Mouse (Mus musculus) retina, postnatal 1 day (tissue): Measurements from ENCODE around the gene Prkcg.

Experiments
- DNase-seq: peaks from one replicate; pipeline ENCODE4 v3.0.0-alpha.2; 2012

Gene Prkcg

GRCm38 (mm10) chr7:3327961-3328360, 39.0 kb downstream of the Prkcg start:
- DNase-seq = peak; percentile 42

DNA sequence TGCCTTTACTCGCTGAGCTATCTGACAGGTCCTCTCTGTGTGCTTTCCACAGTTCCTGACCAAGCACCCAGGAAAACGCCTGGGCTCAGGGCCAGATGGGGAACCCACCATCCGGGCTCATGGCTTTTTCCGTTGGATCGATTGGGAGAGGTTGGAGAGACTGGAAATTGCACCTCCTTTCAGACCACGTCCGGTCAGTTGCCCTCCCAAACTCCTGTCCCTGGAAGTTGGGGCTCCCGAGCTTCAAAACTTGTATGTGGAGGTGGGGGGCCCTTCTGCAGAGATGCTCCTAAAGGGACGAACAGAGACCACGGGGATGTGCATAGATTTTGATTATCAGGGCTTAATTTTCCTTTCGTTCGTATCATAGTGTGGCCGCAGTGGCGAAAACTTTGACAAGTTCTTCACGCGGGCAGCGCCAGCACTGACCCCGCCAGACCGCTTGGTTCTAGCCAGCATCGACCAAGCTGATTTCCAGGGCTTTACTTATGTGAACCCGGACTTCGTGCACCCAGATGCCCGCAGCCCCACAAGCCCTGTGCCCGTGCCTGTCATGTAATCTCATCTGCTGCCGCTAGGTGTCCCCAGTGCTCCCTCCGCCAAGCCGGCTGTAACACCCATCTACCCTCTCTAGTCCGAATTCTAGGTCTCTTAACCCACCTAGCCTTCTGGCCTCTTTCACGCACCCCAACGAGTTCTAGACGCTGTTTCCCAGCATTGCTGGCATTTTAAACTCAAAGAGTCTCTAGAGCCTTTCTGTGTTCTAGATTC, 41.0 kb downstream of the Prkcg start:
- peak; percentile 82 for DNase-seq

- DNase-seq = no peak
Measured at GRCm38 (mm10) chr7:3331171-3331570, 42.2 kb downstream of the Prkcg start.

DNA sequence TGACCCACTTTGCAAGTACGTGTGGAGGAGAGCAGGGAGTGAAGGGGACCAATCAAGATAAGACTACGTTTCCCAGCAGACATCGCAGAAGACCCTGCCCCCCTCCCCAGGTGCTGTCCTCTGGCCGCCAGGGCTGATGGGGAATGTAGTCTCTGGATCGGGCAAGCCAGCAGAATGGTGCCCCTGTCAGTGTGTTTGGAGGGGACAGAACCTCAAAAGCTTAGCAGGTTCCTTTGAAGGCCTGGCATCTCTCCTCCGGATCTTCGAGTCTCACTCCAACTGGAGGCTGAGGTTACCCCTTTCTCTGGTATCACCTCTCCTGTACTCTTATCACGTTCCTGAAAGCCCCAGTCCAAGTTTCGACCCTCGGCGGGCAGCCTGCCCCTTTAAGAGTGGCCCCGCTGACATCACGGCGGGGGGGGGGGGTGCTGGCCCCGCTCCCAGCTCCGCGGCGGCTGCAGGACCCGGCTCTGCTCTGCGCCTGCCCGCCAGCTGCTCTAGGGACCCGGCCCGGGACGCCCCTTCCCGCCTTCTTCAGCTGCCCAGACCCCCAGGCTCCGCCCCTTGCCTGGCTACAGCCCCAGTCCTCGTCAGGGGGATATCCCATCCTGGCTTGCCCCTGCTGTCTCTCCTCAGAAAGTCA, 42.7 kb downstream of the Prkcg start:
- peak; percentile 94 for DNase-seq

DNA sequence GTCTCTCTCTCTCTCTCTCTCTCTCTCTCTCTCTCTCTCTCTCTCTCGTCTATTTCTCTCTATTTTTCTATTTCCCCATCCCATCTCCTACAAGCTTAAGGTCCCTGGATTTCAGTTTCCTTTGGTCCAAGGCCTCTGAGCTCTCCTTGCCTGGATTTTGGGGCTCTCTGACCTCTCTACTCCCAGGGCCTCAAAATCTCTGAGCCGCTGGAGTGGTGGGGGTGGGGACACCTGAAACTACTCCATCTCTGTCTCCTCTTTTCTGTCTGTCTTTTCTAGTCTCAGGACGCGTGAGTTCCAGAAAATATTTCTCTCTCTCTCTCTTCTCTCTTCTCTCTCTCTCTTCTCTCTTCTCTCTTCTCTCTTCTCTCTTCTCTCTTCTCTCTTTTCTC, 43.2 kb downstream of the Prkcg start:
- DNase-seq = no peak

DNA sequence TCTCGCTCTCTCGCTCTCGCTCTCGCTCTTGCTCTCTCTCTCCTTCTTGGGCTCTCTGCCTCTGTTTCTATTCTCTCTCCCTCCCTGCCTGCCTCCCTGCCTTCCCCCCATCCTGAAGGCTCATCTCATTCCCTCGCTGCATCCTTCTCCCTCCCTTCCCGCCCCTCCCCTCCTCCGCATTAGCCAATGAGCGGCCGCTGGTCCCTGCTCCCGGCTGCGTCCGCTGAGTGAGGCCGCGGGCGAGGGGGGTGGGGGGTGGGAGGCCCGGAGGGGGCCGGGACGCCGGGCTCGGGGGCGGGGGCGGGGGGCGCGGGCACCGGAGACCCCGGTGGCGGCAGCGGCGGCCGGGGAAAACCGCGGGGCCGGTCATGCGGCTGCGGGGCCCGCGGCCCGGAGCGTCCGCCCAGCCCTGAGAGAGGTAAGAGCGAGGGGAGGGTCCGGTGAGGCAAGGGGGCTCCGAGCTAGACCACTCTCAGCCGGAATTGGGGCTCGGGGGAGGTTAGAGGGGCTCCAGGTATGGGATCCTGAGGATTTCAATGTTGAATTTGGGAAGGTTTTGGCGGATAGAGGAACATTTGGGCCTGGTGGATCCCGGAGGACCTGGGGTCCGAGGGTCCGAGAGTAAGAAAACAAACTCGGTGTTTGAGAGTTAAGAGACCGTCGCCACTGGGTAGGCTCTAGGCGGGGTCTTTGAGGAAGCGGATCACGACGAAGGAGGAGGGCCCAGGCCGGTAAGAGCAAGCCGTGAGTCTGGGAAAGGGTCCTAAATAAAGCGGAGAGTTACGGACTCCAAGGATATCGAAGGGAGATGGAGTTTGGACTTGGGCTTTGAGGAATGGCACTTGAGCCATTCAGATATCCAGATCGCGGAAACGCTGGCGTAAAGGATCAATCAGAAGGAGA, 43.9 kb downstream of the Prkcg start, which contains the start of gene Cacng7:
Gene Cacng7 (plus strand): TSS at position 337 of the 903 bp plus-strand sequence.
- peak; percentile 89 for DNase-seq

- peak; percentile 58 for DNase-seq
Measured at GRCm38 (mm10) chr7:3333542-3333941, 44.6 kb downstream of the Prkcg start.

DNA sequence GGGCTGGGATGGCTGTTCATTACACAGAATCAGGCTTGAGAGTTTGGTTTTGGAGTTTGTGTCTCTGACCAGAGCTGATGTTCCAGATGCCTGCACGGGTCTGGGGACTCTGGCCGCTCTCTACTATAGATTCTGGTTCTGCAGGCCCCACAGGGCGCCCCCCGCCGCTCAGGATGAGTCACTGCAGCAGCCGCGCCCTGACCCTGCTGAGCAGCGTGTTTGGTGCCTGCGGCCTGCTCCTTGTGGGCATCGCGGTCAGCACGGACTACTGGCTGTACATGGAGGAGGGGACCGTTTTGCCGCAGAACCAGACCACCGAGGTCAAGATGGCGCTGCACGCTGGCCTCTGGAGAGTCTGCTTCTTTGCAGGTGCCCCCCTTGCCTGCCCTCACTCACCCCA, 47.4 kb downstream of the Prkcg start:
- peak; percentile 8 for DNase-seq

- no peak for DNase-seq
Measured at GRCm38 (mm10) chr7:3338286-3338935, 49.4 kb downstream of the Prkcg start.

DNA sequence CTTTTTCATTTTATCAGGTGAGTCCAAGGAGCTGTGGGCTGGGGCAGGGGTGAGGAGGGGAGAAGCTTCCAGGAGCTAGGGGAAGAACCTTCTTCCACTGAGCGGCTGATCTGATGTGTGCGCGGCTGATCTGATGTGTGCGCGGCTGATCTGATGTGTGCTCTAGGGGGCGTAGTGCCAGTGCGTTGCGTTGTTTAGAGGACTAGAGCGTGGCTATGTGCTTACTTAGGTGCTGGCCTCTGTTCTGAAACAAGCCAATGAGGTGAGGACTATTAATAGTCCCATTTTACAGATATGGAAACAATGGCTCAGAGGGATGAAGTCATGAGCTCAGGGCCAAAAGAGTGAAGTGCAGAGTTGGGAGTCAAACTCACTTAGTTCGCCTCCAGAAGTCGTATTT, 50.0 kb downstream of the Prkcg start:
- DNase-seq = no peak

DNA sequence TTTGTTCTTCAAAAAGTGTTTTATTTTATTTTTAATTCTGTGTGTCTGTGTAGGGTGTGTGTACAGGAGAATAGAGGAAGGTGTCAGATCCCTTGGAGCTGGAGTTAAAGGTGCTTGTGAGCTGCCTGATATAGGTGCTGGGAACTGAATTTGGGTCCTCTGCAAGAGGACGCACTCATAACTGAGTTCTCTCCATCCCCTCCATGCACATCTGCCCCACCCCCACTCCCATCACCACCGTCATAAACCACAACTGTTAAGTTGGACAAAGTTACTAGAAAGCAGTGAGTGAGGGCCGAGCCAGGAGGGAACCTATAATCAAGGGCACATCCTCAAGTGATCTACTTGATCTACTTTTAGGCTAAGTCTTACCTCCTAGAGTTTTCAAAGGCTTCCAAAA, 54.9 kb downstream of the Prkcg start:
- no peak for DNase-seq

- DNase-seq = no peak
Measured at GRCm38 (mm10) chr7:3345301-3345700, 56.3 kb downstream of the Prkcg start.

GRCm38 (mm10) chr7:3347366-3348287, 58.6 kb downstream of the Prkcg start:
- DNase-seq = no peak

- DNase-seq = no peak
Measured at GRCm38 (mm10) chr7:3348326-3348725, 59.3 kb downstream of the Prkcg start.

- no peak for DNase-seq
Measured at GRCm38 (mm10) chr7:3349775-3350174, 60.8 kb downstream of the Prkcg start.

GRCm38 (mm10) chr7:3351536-3351935, 62.6 kb downstream of the Prkcg start:
- no peak for DNase-seq

GRCm38 (mm10) chr7:3354850-3355249, 65.9 kb downstream of the Prkcg start:
- DNase-seq = no peak

DNA sequence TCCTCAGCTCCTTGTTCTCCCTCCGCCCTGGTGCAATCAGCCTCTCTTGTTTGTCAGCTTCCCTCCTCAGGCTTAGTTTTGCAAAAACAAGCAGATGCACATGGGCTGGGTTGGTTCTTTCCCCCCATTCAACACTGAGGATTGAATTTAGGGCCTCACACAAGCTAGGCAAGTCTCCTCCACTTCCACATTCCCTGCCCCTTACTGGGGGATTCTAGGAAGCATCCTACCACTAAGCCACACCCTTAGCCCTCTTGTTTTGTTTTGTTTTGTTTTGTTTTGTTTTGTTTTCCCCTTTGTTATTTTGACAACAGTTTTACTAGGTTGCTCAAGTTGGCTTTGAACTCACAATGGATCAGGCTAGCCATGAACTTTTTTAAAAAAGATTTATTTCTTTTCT, 71.7 kb downstream of the Prkcg start:
- no peak for DNase-seq

GRCm38 (mm10) chr7:3365547-3366279, 76.7 kb downstream of the Prkcg start:
- DNase-seq = no peak

DNA sequence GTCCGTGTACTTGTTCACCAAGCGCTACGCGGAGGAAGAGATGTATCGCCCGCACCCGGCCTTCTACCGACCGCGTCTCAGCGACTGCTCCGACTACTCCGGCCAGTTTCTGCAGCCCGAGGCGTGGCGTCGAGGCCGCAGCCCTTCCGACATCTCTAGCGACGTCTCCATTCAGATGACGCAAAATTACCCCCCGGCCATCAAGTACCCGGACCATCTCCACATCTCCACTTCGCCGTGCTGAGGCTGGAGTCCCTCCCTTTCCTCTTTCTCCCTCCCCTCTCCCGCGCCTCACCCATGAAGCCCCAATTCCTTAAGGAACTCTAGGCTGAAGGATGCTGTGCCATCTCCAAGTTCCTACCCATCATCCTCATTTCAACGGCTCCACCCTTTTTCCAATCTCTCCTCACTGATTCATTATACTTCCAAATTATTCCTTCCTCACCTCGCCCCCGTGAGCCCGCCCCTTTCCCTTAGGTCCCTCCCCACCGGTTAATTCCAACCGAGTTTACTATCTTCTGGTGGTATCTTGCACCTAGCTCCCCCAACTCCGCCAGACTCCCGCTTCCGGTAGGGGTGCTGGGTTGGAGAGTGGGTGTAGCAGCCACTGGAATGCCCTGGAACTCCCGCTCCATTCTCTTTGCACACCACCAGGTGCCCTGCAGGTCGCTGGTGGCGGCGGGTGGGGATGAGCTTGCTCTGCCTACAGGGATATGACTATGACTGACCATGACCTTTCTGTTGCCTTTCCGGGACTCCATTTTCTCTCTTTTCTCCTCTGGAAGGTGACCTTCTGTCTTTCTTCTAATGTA, 77.9 kb downstream of the Prkcg start:
- no peak for DNase-seq
